Mouse (Mus musculus) stomach, embryonic 15.5 days (tissue): ENCODE measurements around the gene Cntnap2. TPM values are rescaled to one million over a fixed set of nuclear protein-coding genes. Genes with fewer than 3 reads are reported as not detected.

Experiments
- ATAC-seq: fragments of 200-750 bp; cut with Nextera tagmentation; 2 replicates; pipeline ENCODE4 v1.8.0; 2017; ENCODE audit warnings: low read depth, moderate number of reproducible peaks, moderate TSS enrichment; ENCODE audit not compliant: insufficient read depth, low FRiP score
- H3K27ac ChIP-seq: fragments of 300-500 bp; sonication (generic); 2 replicates; pipeline ENCODE4 v1.5.1; 2015; ENCODE audit warnings: mild to moderate bottlenecking, inconsistent platforms
- H3K27me3 ChIP-seq: fragments of 300-500 bp; sonication (generic); replicated peaks from 2 replicates; pipeline ENCODE4 v1.6.1; 2015; ENCODE audit warnings: inconsistent platforms
- H3K36me3 ChIP-seq: fragments of 300-500 bp; sonication (generic); 2 replicates; pipeline ENCODE4 v1.6.1; 2015; ENCODE audit warnings: inconsistent platforms
- H3K4me1 ChIP-seq: fragments of 300-500 bp; sonication (generic); 2 replicates; pipeline ENCODE4 v1.6.1; 2015; ENCODE audit warnings: inconsistent platforms
- H3K4me2 ChIP-seq: fragments of 300-500 bp; sonication (generic); 2 replicates; pipeline ENCODE4 v1.6.1; 2015; ENCODE audit warnings: mild to moderate bottlenecking, inconsistent platforms
- H3K4me3 ChIP-seq: fragments of 300-500 bp; sonication (generic); replicated peaks from 2 replicates; pipeline ENCODE4 v1.5.1; 2015; ENCODE audit warnings: inconsistent platforms
- H3K9ac ChIP-seq: fragments of 300-500 bp; sonication (generic); 2 replicates; pipeline ENCODE4 v1.6.1; 2015; ENCODE audit warnings: inconsistent platforms
- H3K9me3 ChIP-seq: fragments of 300-500 bp; sonication (generic); 2 replicates; pipeline ENCODE4 v1.6.1; 2016; ENCODE audit warnings: inconsistent platforms
- WGBS: fragments of 180-500 bp; shearing (Covaris S2); methylation state at CpG from one replicate; pipeline ENCODE4 v1.1.7; 2015; 5-methylcytosine and 5-hydroxymethylcytosine counted together
- polyA plus RNA-seq: library from polyadenylated mRNA; unstranded; fragments of >200 nt; fragmentation: Nextera tagmentation; extraction: Ambion mirVana; gene quantifications from 2 replicates; pipeline ENCODE4 v1.2.1, GENCODE M21; 2015

Cntnap2 gene
- 1.7 and 2.9 TPM in 2 replicates for polyA plus RNA-seq

- no peak for ATAC-seq
- H3K27ac ChIP-seq, result no peak within 1 kb of the TSS
- H3K9ac ChIP-seq, result no peak within 1 kb of the TSS
- 10% methylated on average over 8 of the region's 8 CpGs for WGBS
- H3K4me2 ChIP-seq, result no peak within 1 kb of the TSS
- no peaks in the 10 kb centered on the region for H3K4me1 ChIP-seq
- no peak within 1 kb of the TSS for H3K4me3 ChIP-seq
- H3K36me3 ChIP-seq, result no peaks in the 10 kb centered on the region
- 0 out of 2 replicates have a peak, but pooled peaks cover 3% of the 10 kb centered on the region for H3K27me3 ChIP-seq
- no peaks in the 10 kb centered on the region for H3K9me3 ChIP-seq
Measured at GRCm38 (mm10) chr6:45059091-45059490, at the start of gene Cntnap2. Gene Cntnap2, plus strand, starts transcription at chr6:45059357.

- Histone ChIP-seq H3K27ac (no peak overlapping the region), H3K4me2 (no peak overlapping the region), H3K9me3 (no peaks in the 10 kb centered on the region), H3K4me3 (no peak overlapping the region), H3K9ac (no peak overlapping the region), H3K36me3 (no peaks in the 10 kb centered on the region), H3K27me3 (no peaks in the 10 kb centered on the region), H3K4me1 (no peaks in the 10 kb centered on the region)
- WGBS, result 21% methylated on average over 9 of the region's 9 CpGs
- no peak; the same call in 1 of the 2 replicates for ATAC-seq
Measured at GRCm38 (mm10) chr6:45026011-45026682, 33.0 kb upstream of the Cntnap2 start.

- H3K9me3 ChIP-seq, result no peaks in the 10 kb centered on the region
- H3K4me1 ChIP-seq, result no peaks in the 10 kb centered on the region
- 60% methylated on average over 1 of the region's 1 CpGs for WGBS
- H3K27ac ChIP-seq, result no peak overlapping the region
- no peak for ATAC-seq
- no peak overlapping the region for H3K4me2 ChIP-seq
- H3K36me3 ChIP-seq, result no peaks in the 10 kb centered on the region
- H3K4me3 ChIP-seq, result no peak overlapping the region
- no peak overlapping the region for H3K9ac ChIP-seq
- H3K27me3 ChIP-seq, result no peaks in the 10 kb centered on the region
Measured at GRCm38 (mm10) chr6:45039454-45039853, 19.7 kb upstream of the Cntnap2 start.

- ATAC-seq, result 0 out of 2 replicates have a peak, but pooled peaks have one; percentile 56
- Histone ChIP-seq H3K9me3 (no peaks in the 10 kb centered on the region), H3K9ac (no peak overlapping the region), H3K4me1 (no peaks in the 10 kb centered on the region), H3K36me3 (no peaks in the 10 kb centered on the region), H3K27ac (no peak overlapping the region), H3K27me3 (0 out of 2 replicates have a peak, but pooled peaks cover 3% of the 10 kb centered on the region), H3K4me3 (no peak overlapping the region), H3K4me2 (no peak overlapping the region)
- WGBS, result 5% methylated on average over 35 of the region's 37 CpGs
Measured at GRCm38 (mm10) chr6:45059556-45060471, 657 bp downstream of the Cntnap2 start.

- H3K4me2 ChIP-seq, result no peak overlapping the region
- H3K36me3 ChIP-seq, result no peaks in the 10 kb centered on the region
- H3K27ac ChIP-seq, result no peak overlapping the region
- H3K27me3 ChIP-seq, result 0 out of 2 replicates have a peak, but pooled peaks cover 3% of the 10 kb centered on the region
- no peak overlapping the region for H3K9ac ChIP-seq
- 63% methylated on average over 5 of the region's 5 CpGs for WGBS
- ATAC-seq, result no peak
- H3K4me3 ChIP-seq, result no peak overlapping the region
- no peaks in the 10 kb centered on the region for H3K4me1 ChIP-seq
- no peaks in the 10 kb centered on the region for H3K9me3 ChIP-seq
Measured at GRCm38 (mm10) chr6:45062214-45062997, 3.2 kb downstream of the Cntnap2 start.

GRCm38 (mm10) chr6:45088304-45088703 lies 29.1 kb downstream of the Cntnap2 start:
- Histone ChIP-seq H3K9ac (no peak overlapping the region), H3K27me3 (no peaks in the 10 kb centered on the region), H3K27ac (no peak overlapping the region), H3K36me3 (no peaks in the 10 kb centered on the region), H3K4me2 (no peak overlapping the region), H3K9me3 (no peaks in the 10 kb centered on the region), H3K4me3 (no peak overlapping the region), H3K4me1 (no peaks in the 10 kb centered on the region)
- ATAC-seq, result no peak
- 32% methylated on average over 1 of the region's 1 CpGs for WGBS

- no peaks in the 10 kb centered on the region for H3K4me1 ChIP-seq
- no peak overlapping the region for H3K27ac ChIP-seq
- no peaks in the 10 kb centered on the region for H3K36me3 ChIP-seq
- H3K27me3 ChIP-seq, result no peaks in the 10 kb centered on the region
- no peak overlapping the region for H3K4me2 ChIP-seq
- H3K4me3 ChIP-seq, result no peak overlapping the region
- no peak overlapping the region for H3K9ac ChIP-seq
- ATAC-seq, result no peak
- no peaks in the 10 kb centered on the region for H3K9me3 ChIP-seq
Measured at GRCm38 (mm10) chr6:45113613-45114012, 54.5 kb downstream of the Cntnap2 start.

GRCm38 (mm10) chr6:45144882-45145281 lies 85.7 kb downstream of the Cntnap2 start:
- no peaks in the 10 kb centered on the region for H3K27me3 ChIP-seq
- no peaks in the 10 kb centered on the region for H3K36me3 ChIP-seq
- no peak overlapping the region for H3K9ac ChIP-seq
- H3K4me2 ChIP-seq, result no peak overlapping the region
- no peak for ATAC-seq
- no peak overlapping the region for H3K4me3 ChIP-seq
- no peak overlapping the region for H3K27ac ChIP-seq
- WGBS, result 71% methylated on average over 2 of the region's 2 CpGs
- no peaks in the 10 kb centered on the region for H3K4me1 ChIP-seq
- H3K9me3 ChIP-seq, result no peaks in the 10 kb centered on the region

- Histone ChIP-seq H3K9ac (no peak overlapping the region), H3K27me3 (no peaks in the 10 kb centered on the region), H3K4me3 (no peak overlapping the region), H3K4me2 (no peak overlapping the region), H3K4me1 (no peaks in the 10 kb centered on the region), H3K27ac (no peak overlapping the region), H3K9me3 (no peaks in the 10 kb centered on the region), H3K36me3 (no peaks in the 10 kb centered on the region)
- no peak for ATAC-seq
- 70% methylated on average over 2 of the region's 2 CpGs for WGBS
Measured at GRCm38 (mm10) chr6:45205039-45205438, 145.9 kb downstream of the Cntnap2 start.

- no peaks in the 10 kb centered on the region for H3K4me1 ChIP-seq
- no peak overlapping the region for H3K4me2 ChIP-seq
- ATAC-seq, result no peak; the same call in 1 of the 2 replicates
- 45% methylated on average over 1 of the region's 1 CpGs for WGBS
- H3K36me3 ChIP-seq, result no peaks in the 10 kb centered on the region
- no peaks in the 10 kb centered on the region for H3K27me3 ChIP-seq
- H3K4me3 ChIP-seq, result no peak overlapping the region
- H3K9me3 ChIP-seq, result no peaks in the 10 kb centered on the region
- H3K27ac ChIP-seq, result no peak overlapping the region
- H3K9ac ChIP-seq, result no peak overlapping the region
Measured at GRCm38 (mm10) chr6:45214330-45214729, 155.2 kb downstream of the Cntnap2 start.

- H3K27me3 ChIP-seq, result no peaks in the 10 kb centered on the region
- no peaks in the 10 kb centered on the region for H3K9me3 ChIP-seq
- H3K36me3 ChIP-seq, result no peaks in the 10 kb centered on the region
- no peak overlapping the region for H3K4me3 ChIP-seq
- WGBS, result 85% methylated on average over 1 of the region's 1 CpGs
- no peak for ATAC-seq
- no peaks in the 10 kb centered on the region for H3K4me1 ChIP-seq
- no peak overlapping the region for H3K4me2 ChIP-seq
- no peak overlapping the region for H3K9ac ChIP-seq
- H3K27ac ChIP-seq, result no peak overlapping the region
Measured at GRCm38 (mm10) chr6:45229002-45229401, 169.8 kb downstream of the Cntnap2 start.
